Mouse (Mus musculus) lung, postnatal 0 days (tissue): ENCODE data around the gene Mrc2. TPM values are rescaled to one million over a fixed set of nuclear protein-coding genes. Genes with fewer than 3 reads are reported as not detected.
A peak's percentile ranks its signal among the peaks of the same experiment; 100 is the strongest.

Experiments used
- ATAC-seq: fragments of 200-750 bp; cut with Nextera tagmentation; 2 replicates; pipeline ENCODE4 v1.8.0; 2017; ENCODE audit warnings: moderate library complexity
- DNase-seq: peaks from one replicate; pipeline ENCODE4 v3.0.0-alpha.2; 2016; ENCODE audit warnings: low spot score
- H3K27ac ChIP-seq: fragments of 300-500 bp; sonication (generic); 2 replicates; pipeline ENCODE4 v1.5.1; 2014; ENCODE audit warnings: antibody characterized with exemption, mild to moderate bottlenecking, low read length, mixed read lengths
- H3K27me3 ChIP-seq: fragments of 300-500 bp; sonication (generic); replicated peaks from 2 replicates; pipeline ENCODE4 v1.6.1; 2014; ENCODE audit warnings: low read length, mixed read lengths; ENCODE audit not compliant: insufficient read depth
- H3K36me3 ChIP-seq: fragments of 300-500 bp; sonication (generic); 2 replicates; pipeline ENCODE4 v1.6.1; 2014; ENCODE audit warnings: low read length, mixed read lengths; ENCODE audit not compliant: insufficient read depth
- H3K4me1 ChIP-seq: fragments of 300-500 bp; sonication (generic); 2 replicates; pipeline ENCODE4 v1.6.1; 2014; ENCODE audit warnings: antibody characterized with exemption, low read depth, low read length, mixed read lengths; ENCODE audit not compliant: insufficient read depth
- H3K4me2 ChIP-seq: fragments of 300-500 bp; sonication (generic); replicated peaks from 2 replicates; pipeline ENCODE4 v1.6.1; 2014; ENCODE audit warnings: low read depth, mild to moderate bottlenecking, low read length, moderate library complexity, mixed read lengths
- H3K4me3 ChIP-seq: fragments of 300-500 bp; sonication (generic); 2 replicates; pipeline ENCODE4 v1.5.1; 2014; ENCODE audit warnings: low read depth, low read length
- H3K9ac ChIP-seq: fragments of 300-500 bp; sonication (generic); replicated peaks from 2 replicates; pipeline ENCODE4 v1.6.1; 2014; ENCODE audit warnings: low read depth, mild to moderate bottlenecking
- H3K9me3 ChIP-seq: fragments of 300-500 bp; sonication (generic); 2 replicates; pipeline ENCODE4 v1.6.1; 2016; ENCODE audit warnings: low read length, mixed read lengths
- CTCF ChIP-seq: IDR thresholded peaks from 2 replicates; pipeline ENCODE4 v1.5.1; 2016; ENCODE audit warnings: antibody characterized with exemption, mild to moderate bottlenecking
- EP300 ChIP-seq: IDR thresholded peaks from 2 replicates; pipeline ENCODE4 v1.6.1; 2016; ENCODE audit warnings: antibody characterized with exemption, mild to moderate bottlenecking, control low read depth
- WGBS: fragments of 180-500 bp; shearing (Covaris S2); extraction: QIAGEN DNeasy Blood & Tissue Kit; methylation state at CpG from one replicate; pipeline ENCODE4 v1.1.7; 2014; 5-methylcytosine and 5-hydroxymethylcytosine counted together
- polyA plus RNA-seq: library from polyadenylated mRNA; unstranded; fragments of >200 nt; fragmentation: Nextera tagmentation; extraction: Ambion mirVana; gene quantifications from 2 replicates; pipeline ENCODE4 v1.2.1, GENCODE M21; 2015

Gene Mrc2
- polyA plus RNA-seq, 1 experiment from 2014 or later = 20.0 TPM

DNA sequence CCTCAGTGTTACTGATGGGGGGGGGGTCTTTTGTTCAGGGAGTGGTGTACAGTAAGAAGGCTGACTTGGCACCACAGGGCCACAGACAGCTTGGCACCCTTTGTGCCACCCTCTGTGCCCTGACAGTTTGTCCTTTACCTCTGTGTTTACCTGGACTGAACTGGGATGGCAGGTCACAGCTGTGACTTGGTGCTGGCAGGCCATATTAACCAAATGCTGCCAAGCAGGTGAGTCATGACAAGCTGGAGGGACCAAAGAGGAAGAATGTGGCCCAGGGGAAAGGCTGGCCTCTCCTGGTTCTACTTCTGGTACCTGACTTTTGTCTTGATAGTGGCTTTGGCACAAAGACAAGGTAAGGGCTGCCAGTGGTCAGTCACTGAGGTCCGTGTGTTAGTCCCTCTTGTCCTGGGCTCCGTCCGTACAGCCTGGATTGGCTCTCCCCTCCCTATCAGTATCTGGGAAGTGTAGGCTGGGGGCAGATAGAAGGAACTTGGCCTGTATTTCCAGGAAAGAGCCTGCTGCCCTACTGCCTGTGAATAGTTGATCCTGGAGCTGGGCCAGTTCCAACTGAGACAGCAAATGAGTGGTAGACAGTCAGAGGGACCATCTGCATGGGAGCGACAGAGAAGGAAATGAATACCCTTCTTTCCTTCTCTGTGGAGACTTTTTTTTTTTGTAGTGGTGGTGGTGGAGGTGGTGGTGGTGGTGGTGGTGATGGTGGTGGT is 69.8 kb downstream of the Mrc2 start:
- 70% methylated on average over 4 of the region's 4 CpGs for WGBS
- TF ChIP-seq EP300 (no peak), CTCF (no peak)
- no peaks in the 10 kb centered on the region for H3K4me1 ChIP-seq

GRCm38 (mm10) chr11:105362946-105363597 is 70.6 kb downstream of the Mrc2 start:
- peak overlapping the region; percentile 76 for H3K4me2 ChIP-seq
- H3K27ac ChIP-seq = no peak overlapping the region
- H3K4me3 ChIP-seq = peak overlapping the region; percentile 50
- ATAC-seq (peak; percentile 83), DNase-seq (peak; percentile 75)
- H3K27me3 ChIP-seq = no peaks in the 10 kb centered on the region
- H3K9me3 ChIP-seq = no peaks in the 10 kb centered on the region
- TF ChIP-seq EP300 = no peak
- peak; percentile 85 for TF ChIP-seq CTCF
- no peaks in the 10 kb centered on the region for H3K4me1 ChIP-seq
- no peaks in the 10 kb centered on the region for H3K36me3 ChIP-seq
- no peak overlapping the region for H3K9ac ChIP-seq
- WGBS = 3% methylated on average over 40 of the region's 40 CpGs

More for the DNA sequence above, 69.8 kb downstream of the Mrc2 start:
- H3K27ac ChIP-seq = no peak overlapping the region
- H3K4me2 ChIP-seq = no peak overlapping the region
- H3K27me3 ChIP-seq = no peaks in the 10 kb centered on the region
- DNase-seq (no peak), ATAC-seq (no peak)
- H3K4me3 ChIP-seq = no peak overlapping the region
- H3K36me3 ChIP-seq = no peaks in the 10 kb centered on the region
- no peaks in the 10 kb centered on the region for H3K9me3 ChIP-seq
- H3K9ac ChIP-seq = no peak overlapping the region

- no peaks in the 10 kb centered on the region for H3K9me3 ChIP-seq
- no peaks in the 10 kb centered on the region for H3K36me3 ChIP-seq
- no peaks in the 10 kb centered on the region for H3K4me1 ChIP-seq
- peak overlapping the region; percentile 50; the same call in 1 of the 2 replicates for H3K4me3 ChIP-seq
- no peak overlapping the region for H3K27ac ChIP-seq
- ATAC-seq = peak; percentile 43
- peak overlapping the region; percentile 76 for H3K4me2 ChIP-seq
- H3K27me3 ChIP-seq = no peaks in the 10 kb centered on the region
- no peak overlapping the region for H3K9ac ChIP-seq
- no peak for DNase-seq
- TF ChIP-seq CTCF (no peak), EP300 (no peak)
- WGBS = 35% methylated on average over 12 of the region's 12 CpGs
Observed at GRCm38 (mm10) chr11:105363598-105364385, 71.3 kb downstream of the Mrc2 start.

- Histone ChIP-seq H3K27me3 (no peaks in the 10 kb centered on the region), H3K9me3 (no peaks in the 10 kb centered on the region), H3K36me3 (no peaks in the 10 kb centered on the region), H3K4me2 (peak overlapping the region; percentile 76), H3K4me1 (no peaks in the 10 kb centered on the region), H3K27ac (no peak overlapping the region), H3K4me3 (peak overlapping the region; percentile 12; the same call in 1 of the 2 replicates), H3K9ac (no peak overlapping the region)
- ATAC-seq = no peak
- no peak for DNase-seq
- TF ChIP-seq CTCF (no peak), EP300 (no peak)
- whole genome bisulfite sequencing = 20% methylated on average over 12 of the region's 12 CpGs
Observed at GRCm38 (mm10) chr11:105364386-105365065, 72.1 kb downstream of the Mrc2 start.

DNA sequence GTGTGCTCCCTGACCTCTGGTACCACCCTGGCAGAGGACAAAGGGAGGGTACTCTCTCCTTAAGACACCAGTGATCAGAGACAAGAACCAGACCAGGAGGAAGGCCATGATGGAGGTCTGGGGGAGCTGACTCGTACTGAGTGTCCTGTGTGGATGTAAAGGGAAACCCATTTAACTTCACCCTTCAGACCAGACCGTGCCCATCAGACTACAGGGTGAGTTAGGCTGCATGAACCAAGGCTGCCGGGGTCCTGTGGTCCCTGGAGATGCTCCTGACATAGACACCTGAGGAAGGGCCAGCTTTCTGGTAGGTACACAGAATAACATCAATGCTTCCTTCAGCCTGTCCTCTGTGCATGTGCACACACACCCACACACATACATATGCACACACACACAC is 73.2 kb downstream of the Mrc2 start:
- Histone ChIP-seq H3K4me3 (no peak overlapping the region), H3K27me3 (no peaks in the 10 kb centered on the region), H3K27ac (no peak overlapping the region), H3K4me2 (no peak overlapping the region), H3K36me3 (no peaks in the 10 kb centered on the region), H3K9me3 (no peaks in the 10 kb centered on the region), H3K4me1 (no peaks in the 10 kb centered on the region), H3K9ac (no peak overlapping the region)
- no peak for ATAC-seq
- TF ChIP-seq EP300 (no peak), CTCF (no peak)
- 79% methylated on average over 3 of the region's 3 CpGs for WGBS
- no peak for DNase-seq
